Mouse (Mus musculus): Measurements from ENCODE around the gene Jak1.
"Not testable (repeated sequence)": the region's sequence is repeated elsewhere in the genome, so short reads cannot be mapped to it uniquely, and the experiment has no call there.

Jak1 gene

DNA sequence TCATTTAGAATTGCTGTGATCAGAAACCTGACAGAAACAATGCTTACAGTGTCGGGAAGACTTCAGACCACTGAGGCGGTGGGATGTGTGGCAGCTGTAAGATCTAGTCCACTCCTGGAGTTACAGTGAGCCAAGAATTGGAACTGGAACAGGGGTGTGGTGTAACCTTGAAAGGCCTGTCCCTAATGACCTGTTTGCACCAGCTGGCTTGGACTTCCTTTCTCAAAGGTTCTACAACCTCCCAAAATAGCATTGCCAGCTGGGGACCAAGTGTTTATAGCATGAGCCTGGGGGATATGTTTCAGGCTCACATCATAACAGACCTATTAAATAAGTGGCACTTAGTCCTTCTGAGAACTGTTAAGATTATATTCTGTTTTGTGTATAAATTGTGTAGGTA is 15.0 kb upstream of the Jak1 start:
- in situ Hi-C loops (cut with MboI, MseI): no loop called here

DNA sequence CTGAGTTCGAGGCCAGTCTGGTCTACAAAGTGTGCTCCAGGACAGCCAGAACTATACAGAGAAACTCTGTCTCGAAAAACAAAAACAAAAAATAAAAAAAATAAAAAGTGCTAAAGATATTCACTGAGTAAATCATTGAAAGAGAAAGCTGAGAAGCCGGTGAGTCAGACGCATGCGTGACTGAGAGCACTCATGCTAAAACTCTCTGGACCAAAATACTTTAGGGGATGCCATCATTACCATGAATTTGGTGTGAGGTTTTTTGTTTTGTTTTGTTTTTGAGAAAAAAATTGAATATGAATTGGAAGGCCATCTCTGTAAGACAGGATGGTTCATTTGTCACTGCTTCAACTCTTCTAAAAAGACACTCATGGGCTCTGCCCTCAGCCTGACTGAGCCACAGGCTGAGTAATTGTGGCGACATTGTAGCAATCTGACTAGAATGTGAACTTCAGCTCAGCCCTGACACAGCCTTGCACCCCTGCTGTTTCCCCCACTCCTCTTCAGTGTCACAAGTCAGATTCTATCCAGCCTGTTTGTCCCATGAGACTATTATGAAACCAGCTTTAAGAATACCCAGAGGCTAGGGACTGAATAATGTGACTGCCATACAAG is 11.5 kb upstream of the Jak1 start:
- in situ Hi-C loops (cut with MboI, MseI): no loop called here

DNA sequence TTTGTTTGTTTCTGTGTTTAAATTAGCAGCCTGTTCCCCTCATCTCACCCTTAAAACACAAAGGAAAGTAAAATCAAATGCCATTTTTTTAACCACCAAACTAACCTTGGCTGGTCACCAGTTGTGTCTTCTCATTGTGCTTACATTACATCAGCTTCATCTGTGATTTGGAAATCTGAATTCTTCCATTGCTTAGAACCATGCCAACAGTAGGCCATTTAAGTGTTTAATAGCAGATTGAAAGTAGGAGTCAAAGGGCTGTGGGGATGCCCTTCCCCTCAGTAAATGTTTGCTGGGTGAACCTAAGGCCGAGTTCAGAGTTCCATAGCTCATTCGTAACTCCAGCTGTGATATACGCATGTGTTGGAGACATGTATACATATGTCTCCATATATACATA is 10.8 kb upstream of the Jak1 start:
- in situ Hi-C loops (cut with MboI, MseI): no loop called here

DNA sequence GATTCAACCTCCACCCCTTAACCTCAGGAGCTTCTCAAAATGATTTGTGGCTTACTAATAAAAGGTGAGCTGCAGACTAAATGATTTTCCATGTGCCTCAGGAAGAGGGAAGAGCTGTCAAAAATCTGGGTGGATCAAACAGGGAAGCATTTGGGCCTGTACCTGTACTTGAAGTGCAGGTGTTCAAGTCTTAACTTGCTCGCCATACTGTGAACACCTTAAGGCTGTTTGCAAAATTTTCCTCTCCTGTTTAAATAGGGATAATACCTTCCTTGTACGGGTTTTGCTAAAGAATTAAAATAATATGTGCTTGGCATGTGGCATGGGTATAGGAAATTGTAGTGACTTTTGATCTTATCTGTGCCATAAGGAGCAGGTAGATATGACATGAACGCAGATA is 5.7 kb upstream of the Jak1 start:
- in situ Hi-C loops (cut with MboI, MseI): no loop called here

DNA sequence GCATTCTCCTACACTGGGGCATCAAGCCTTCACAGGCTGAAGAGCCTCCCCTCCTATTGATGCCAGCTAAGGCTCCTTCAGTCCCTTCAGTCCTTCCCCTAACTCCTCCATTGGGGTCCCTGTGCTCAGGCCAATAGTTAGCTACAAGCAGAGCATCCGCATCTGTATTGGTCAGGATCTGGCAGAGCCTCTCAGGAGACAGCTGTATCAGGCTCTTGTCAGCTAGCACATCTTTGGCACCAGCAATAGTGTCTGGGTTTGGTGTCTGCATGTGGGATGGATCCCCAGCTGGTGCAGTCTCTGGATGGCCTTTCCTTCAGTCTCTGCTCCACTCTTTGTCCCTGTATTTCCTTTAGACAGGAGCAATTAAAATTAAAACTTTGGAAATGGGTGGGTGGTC is 3.4 kb upstream of the Jak1 start:
- in situ Hi-C loops (cut with MboI, MseI): not testable (repeated sequence)

DNA sequence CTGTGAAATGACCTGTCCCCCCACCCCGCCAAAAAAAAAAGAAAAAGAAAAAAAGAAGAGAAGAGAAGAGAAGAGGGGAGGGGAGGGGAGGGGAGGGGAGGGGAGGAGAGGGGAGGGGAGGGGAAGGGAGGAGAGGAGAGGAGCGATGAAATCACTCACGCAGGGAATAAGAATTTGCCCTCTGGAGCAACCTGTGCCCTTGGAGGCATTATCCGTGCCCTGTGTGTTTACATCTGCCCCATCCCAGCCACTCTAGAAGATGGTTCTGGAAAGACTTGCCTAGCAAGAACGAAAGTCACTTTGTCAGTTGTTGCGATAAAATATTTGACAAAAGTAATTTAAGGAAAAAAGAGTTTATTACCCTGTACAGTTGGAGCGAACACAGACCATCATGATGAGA is 441 bp upstream of the Jak1 start:
- in situ Hi-C loops (cut with MboI, MseI): no loop called here

DNA sequence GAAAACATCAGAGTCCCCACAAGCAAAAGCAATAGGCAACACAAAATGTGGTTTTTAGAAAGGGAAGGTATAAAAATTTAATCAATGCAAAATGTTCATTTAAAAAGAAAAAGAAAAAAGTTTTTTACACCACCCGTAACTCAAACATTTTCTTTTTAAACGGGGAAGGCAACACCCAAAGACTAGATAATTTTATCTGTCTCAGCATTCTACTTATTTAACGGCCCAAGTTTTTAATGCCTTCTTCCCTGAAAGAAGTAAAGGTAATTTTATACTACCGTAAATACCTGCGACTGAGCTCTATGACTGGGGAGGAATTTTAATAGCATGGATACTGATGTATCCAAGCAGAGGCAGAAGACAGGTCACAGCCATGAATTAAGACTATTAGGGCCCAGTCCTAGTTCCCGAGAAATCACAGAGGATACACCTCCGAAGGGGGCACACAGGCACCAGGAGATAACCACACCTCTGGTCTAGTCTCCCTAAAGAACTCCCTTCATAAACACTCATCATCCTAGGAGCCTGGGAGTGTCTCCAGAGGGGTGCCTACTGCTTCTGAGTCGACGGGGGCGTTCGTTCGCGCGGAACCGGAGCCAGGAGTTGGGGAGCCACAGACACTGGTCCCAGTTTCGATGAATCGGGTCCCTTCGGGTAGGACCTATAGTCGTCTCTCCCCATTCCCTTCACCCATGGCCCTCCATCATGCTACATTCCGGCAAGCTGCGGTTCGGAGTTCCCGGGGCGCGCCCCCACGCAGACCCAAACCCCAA is 928 bp downstream of the Jak1 start:
- in situ Hi-C loops (cut with MboI, MseI): no loop called here

DNA sequence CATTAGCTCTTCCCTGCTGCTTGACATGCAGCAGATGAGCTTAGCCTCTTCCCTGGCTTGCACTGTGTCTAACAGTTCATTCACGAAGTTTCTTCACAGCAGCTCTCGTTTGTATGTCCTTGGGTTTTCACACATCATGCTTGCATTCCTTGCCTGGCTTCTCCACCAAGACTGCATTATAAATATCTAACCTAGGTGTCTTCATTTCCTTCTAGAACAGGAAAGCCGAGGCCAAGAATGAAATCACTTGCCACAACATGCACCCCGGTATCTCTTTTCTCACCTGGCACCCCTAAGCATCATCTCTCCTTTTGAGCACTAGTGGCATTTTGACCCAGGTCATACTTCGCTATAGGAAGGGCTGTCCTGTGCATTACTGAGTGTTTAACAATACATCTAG is 3.5 kb downstream of the Jak1 start:
- in situ Hi-C loops (cut with MboI, MseI): no loop called here

DNA sequence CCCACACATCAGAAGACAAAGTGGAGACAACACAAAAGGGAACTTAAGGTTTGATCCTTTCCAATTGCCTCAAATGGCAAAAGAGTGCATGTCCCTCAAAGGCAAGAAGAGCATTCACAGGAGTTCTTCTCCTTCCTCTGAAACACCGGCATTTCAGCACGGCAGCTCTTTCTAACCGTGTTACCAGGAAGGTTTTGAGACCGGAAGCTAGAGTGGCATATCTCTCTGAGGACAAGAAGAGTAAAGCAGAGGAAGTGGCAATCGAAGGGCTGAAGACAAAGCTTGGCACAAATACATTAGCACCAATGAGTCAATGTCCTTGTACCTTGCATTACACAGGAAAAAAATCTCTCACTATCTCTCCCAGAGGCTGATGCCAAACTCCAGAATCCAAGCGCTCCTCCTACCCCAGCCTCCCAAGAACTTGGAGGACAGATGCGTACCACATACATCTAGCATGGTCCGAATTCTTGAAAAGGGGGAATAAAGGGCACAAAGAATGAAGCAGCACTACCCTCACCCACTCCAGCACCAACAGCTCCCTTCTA is 4.3 kb downstream of the Jak1 start:
- in situ Hi-C loops (cut with MboI, MseI): no loop called here

DNA sequence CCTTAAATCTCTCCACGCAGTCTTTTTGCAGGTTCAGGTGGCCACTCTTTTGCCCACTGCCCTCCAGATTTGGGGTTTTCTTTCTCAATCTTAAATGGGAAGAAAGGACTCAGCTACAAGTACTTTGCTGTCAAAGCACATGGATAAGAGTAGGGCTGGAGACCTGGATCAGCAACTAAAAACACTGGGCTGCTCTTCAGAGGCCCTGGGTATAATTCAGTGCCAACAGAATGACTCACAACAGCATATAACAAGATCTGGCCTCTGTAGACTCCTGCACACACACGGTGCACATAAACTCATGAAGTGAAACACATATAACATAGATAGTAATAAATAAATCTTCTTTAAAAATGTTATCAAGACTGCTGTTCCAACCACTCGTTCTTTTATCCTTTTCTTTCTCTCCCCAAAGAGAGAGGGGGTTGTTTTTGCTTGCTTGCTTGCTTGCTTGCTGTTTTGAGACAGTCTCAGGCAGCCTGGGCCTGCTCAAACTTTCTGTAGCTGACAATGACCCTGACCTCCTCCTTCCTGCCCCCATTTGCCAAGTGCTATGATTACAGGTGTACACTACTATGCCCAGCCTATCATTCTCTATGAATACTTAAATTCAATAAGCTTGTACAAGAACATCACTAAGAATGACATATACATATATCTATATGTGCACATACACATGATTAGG is 8.4 kb downstream of the Jak1 start:
- in situ Hi-C loops (cut with MboI, MseI): loop anchor here (5.0 kb wide), 1 partner anchor 34 kb away; no protein-coding TSS in a partner anchor

DNA sequence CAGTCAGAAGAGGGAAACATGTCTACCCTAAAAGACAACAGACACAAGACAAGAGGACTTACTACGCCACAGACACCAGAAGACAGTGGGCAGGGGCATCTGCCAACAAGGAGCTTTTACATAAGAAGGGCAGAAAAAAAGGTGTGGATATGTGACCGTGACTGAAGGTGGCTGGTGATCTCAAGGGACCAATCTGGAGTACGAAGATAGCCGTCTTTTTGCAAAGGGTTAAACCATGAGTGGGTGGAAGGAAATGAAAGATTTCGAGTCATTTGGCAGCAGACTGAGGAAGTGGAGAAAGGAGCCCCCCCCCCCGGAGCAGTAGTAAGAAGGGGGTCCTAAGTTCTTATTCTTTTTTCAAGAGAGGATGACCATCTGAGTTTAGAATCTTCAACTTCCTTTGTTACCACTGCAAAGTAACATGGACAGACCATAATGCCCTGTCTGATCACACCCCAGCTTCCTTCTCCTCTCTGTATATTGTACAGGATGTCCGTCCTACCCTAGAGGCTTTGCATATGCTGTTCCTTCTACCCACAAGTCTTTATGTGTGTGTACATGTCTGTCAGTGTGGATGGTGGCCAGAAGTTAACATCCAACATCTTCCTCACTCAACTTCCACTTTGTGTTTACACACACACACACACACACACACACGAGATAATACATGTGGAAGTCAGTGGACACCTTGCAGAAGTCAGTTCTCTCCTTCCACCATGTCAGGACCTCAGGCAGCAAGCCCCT is 10.3 kb downstream of the Jak1 start:
- in situ Hi-C loops (cut with MboI, MseI): loop anchor here (5.0 kb wide), 1 partner anchor 32 kb away; no protein-coding TSS in a partner anchor

DNA sequence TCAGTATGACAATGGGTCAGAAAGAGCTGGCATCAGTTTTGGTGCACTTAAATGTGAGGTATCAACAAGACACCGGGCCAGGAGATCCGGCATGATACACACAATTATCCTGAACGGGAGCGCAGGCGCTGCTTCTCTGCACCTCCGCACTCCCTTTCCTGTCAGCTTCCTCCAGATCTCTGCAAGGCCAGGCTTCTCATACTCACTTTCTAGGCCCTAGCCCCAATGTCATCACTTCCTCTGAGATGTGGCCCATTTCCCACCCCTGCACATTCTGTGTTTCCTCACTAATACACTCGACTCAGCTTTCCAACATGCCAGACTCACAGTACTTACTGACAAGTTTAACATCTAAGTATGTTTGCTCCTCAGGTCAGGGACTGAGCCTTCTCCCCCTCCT is 11.1 kb downstream of the Jak1 start:
- in situ Hi-C loops (cut with MboI, MseI): no loop called here

DNA sequence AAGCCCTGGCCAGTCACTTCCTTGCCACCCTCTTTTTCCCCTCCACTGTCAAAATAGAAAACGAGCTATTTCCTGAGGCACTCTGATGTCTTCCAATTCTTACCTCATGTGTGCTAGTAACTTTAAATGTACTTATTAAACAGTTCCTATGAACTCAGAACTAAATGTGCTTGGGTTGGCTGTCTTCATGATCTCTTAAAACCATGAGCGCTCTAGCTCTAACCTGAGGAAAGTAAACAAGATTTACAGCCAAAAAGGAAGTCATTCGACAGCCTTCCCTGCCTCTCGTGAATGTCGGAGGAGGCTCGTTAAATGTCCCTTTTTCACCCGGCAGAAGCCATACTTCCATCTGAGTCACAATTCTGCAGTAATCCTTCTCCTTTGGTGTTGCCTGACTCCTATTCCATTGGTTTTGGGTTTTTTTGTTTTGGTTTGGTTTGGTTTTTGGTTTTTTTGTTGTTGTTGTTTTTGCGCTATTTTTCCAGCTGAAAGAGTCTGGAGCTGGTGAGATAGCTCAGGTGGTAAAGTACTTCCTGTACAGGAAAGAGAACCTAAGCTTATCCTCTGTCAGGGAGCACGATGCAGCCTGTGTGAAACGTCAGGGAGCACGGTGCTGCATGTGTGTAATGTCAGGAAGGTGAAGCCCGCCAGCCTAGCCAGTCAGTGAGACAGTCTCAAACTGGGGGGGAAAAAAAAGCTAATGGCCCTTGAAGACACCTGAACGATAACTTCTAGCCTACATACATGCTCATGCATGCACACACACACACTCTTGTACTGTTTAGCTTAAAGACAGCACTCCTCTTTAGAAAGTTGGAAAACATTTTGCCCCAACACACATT is 12.1 kb downstream of the Jak1 start:
- in situ Hi-C loops (cut with MboI, MseI): no loop called here

DNA sequence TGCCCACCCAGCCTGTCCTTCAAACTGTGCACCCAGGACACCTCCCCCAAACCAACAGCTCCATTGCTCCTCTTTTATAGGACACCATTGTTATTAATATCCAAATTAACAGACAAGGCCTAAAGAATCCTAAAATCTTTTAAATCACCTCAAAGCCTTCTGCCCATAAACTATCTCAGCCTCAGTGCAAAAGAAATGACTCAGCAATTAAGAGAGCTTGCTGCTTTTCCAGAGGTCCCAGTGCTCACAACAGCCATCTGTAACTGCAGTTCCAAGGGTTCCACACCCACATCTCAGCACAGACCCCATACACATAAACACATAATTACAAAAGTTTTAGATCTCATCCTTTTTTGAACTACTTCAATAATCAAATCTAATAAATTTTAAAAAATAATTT is 13.1 kb downstream of the Jak1 start:
- in situ Hi-C loops (cut with MboI, MseI): no loop called here

DNA sequence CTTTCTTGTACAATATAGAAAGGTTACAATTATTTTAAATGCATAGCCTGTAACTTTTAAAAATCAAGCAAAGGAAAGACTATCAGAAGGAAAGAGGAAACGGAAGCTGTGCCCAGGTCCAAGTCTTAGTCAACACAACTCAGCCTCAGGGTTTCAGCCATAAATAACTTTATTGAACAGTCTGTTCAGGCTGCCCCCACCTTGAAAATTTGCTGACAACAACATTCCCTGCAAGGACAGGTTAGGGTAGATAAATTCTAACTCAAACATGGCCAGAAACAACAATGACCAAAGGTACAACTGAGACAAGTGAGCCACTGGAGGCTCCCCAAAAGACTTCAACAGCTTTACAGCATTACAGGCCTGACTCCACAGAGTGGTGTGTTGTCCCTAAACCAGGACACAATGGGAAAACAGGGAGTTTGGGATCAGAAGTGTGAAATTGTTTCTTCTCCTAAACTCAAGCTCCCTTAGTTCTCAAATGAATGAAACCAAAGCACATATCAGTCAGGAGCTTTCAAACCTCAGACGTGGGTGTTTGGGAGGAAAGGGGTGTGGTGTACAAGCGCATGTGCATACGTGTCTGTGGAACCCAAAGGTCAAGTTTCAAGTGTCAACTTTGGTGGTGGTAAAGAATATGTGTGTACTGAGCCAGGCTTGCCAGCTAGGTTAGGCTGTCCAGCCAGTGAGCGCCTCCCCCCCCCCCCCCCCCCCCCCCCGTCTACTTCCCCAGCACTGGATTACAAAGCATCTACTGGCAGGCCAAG is 14.9 kb downstream of the Jak1 start:
- in situ Hi-C loops (cut with MboI, MseI): no loop called here

DNA sequence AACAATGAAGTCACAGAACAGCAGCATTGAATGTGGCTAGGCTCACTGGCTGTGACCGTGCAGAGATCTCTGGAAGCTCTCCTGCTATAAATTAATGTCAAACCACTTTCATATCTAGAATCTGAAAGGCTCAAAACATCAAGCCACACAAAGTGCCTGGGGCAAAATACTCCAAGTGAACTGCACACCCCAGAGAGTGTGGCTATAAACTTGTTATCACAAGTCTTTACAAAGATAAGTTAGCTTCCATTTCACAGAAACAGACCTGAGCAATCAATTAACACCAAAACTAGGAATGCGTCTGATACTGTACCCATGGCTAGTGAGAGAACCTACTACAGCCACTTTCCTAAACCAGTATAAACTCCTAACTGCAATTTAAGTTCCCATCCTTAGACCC is 17.7 kb downstream of the Jak1 start:
- in situ Hi-C loops (cut with MboI, MseI): no loop called here

DNA sequence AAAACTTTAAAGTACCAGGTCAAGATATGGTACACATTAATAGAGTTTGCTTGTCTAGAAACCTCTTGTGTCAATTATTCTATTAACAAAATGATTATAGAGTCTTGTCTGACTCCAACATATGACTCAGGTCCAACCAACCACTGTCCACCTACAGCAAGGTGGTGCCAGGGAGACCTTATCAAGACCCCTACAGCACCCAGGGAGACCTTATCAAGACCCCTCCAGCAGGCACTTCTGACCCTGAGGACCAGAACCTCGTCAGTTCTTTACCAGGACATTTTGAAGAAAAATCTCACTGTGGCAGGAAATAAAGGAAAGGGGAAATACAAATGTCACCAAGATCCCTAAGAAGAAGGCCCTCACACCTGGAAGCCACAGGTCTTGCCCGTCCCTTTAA is 18.5 kb downstream of the Jak1 start:
- in situ Hi-C loops (cut with MboI, MseI): no loop called here

DNA sequence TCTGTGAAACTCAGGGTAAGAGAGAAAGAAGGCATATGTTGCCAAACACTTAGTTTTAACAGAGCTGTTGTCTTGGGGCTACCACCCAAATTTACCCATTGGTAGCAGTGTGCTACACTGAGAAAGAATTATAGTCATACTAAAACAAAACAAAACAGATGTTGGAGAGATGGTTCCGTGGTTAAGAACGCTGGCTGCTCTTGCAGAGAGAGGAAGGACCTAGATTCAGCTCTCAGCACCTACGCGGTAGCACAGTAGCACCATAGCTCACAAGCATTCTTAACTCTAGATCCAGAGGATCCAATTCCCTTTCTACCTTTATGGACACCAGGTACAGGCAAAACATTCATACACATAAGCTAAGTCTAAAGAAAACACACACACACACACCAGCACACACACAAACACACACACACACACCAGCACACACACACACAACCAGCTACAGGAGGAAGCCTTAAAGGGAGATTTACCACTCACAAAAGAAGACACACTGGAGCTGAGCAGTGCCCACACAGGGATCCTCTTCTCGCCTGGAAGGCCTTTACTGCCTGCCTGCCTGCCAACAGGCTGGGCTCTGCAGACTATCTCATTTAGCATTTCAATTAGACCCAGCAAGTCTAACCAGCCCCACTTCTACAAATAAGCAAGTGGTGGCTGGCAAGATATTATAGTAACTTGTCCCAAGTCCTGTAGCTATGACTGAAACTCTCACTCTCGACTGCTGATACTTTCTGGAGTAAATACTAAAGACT is 20.6 kb downstream of the Jak1 start:
- in situ Hi-C loops (cut with MboI, MseI): no loop called here

DNA sequence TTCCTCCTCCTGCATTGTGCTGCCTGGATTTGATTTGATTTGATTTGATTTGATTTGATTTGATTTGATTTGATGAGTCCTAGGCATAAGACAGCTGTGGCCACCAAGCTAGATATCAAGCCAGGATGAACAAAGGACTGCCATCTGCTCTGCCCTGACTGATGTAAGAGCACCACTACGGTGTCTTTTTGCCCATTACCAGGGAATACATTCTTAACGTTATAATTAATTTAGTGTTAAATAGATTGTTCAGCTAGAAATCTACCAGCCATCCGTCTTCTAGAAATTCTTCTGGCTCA is 24.3 kb downstream of the Jak1 start:
- in situ Hi-C loops (cut with MboI, MseI): no loop called here

All from T-helper 1 cell (primary cell).